Mouse (Mus musculus) embryonic stem cell, embryonic (primary cell): ENCODE measurements around the gene Zfp839.

ENCODE experiments used
- CTCF ChIA-PET, 4 experiments: fragments of 300-600 bp in 2 of 4; fragments of 350-600 bp in 2 of 4; sonication (Branson Sonifier 250); formaldehyde crosslinking; loops; one replicate each; lab custom pipeline; 2022; ENCODE audit warnings: inconsistent platforms in 2 of 4; lab: Charles Lee
- POLR2A ChIA-PET, 4 experiments: fragments of 300-600 bp in 2 of 4; fragments of 350-600 bp in 2 of 4; sonication (Branson Sonifier 250); formaldehyde crosslinking; loops; one replicate each; lab custom pipeline; 2022; ENCODE audit warnings: antibody characterized with exemption in 4 of 4, inconsistent platforms in 1 of 4; lab: Charles Lee

Gene Zfp839

DNA sequence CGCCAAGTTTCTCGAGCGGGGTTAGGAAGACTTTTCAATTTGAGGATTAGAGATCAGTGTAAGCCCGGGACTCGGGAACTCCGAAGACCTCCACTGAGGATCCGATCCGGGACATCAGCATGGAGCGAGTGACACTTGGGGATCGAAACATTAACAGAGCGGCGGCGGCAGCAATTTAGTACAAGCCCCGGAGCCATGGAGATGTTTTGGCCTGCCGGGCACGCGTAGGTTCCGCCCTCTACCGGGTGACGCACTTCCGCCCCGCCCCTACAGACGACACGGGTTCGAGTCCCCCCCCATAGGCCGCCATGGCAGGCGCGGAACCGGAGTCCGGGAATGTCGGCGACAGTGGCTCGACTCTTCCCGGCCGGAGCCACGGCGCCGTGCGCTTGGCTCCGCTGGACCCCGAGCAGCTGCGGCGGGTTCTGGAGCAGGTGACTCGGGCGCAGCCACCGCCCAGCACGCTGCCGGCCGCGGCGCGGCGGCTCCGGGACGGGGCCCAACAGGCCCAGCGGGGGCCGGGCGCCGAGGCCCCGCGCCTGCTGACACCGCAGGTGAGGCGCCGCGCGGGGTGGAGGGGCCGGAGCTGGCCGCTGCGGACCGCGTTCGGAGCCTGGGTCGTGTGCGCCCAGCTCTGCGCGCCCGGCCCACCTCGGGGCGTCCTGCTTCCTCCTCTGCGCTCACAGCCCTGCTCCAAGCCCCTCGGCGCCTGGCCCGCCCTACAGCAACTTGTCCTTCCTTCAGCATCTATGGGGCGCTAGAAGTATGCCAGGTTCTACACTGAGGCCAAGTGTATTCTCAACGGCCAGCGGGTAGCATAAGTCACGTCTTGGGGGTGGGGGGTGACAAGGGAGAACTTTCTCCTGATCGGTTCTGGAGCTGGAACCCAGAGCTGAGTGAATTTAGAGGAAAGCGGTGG is at the start of gene Zfp839:
TSS of gene Zfp839 (plus strand) at position 244 of the 919 bp plus-strand sequence.
- ChIA-PET POLR2A (interaction anchor here (0.8 to 6.4 kb wide), 30 partner anchors 9 to 433 kb away, joined by 3 to 41 read pairs (median 3); partner anchors contain the start of gene Hsp90aa1 (in 1 of the 4)), CTCF (interaction anchor here in 3 of 4 experiments (1.0 to 2.0 kb wide), 5 partner anchors 12 to 176 kb away, joined by 3 to 7 read pairs (median 3); no protein-coding TSS in a partner anchor)

DNA sequence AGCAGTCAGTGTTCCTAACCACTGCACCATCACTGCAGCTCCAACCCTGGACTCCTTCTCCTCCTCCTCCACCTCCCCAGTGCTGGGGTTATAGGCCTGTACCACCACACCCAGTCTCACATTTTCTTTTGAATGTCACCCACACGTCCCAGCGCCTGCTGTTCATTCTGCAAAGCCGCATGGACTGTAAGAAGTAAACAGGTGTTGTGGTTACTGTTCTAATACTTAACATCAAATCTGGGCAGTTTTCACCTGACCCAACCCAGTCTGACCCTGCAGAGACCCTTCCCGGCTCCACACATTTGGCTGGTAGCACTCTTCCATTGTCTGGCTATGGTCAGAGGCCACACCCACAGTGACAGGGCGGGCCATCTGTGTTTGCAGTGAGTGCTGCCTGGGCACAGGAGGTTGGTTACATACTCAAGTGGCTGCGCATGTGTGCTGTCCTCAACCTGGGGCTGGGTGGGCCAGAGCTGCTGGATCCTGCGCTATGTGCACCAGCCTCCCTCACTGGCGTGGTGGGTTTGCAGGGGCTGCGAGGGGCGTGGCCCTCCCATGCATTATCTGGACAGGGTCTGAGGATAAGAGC is 48.1 kb upstream of the Zfp839 start:
- CTCF ChIA-PET = interaction anchor here in 2 of 4 experiments (1.1 to 2.5 kb wide), 5 partner anchors 9 to 383 kb away, joined by 3 to 9 read pairs (median 4); no protein-coding TSS in a partner anchor
- POLR2A ChIA-PET = interaction anchor here (0.5 to 5.6 kb wide), 20 partner anchors 8 to 191 kb away, joined by 3 to 31 read pairs (median 4); partner anchors contain the start of gene Wdr20 (in 3 of the 4)

DNA sequence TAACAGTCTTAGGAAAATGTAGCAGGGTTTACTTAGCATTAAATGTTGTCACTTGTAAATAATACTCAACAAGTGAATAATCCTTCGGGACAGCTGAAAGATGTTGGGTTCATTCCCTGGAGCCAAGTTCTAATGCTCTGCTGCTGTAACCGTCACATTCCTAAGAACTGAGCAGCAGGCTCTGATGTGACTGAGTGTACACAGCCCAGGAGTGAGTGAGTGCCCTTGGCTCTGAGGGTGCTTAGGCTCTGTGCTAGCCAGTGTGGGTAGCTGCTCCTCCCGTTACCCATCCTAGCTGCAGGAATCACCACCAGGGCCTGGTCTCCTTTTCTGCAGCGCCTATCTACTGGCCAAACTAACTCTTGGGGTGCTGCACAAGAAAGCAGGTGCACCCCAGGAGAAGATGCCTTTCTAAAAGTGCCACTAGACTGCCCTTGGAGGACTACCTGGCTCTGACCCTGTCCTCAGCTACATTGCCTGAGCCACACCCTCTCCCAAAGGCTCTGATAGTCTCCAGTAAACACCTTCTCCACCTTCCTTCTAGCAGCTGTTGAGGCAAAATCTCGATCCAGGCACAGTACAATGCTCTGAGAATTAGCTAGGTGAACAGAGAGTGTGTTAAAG is 47.3 kb upstream of the Zfp839 start:
- ChIA-PET CTCF (interaction anchor here in 2 of 4 experiments (1.1 to 2.5 kb wide), 5 partner anchors 10 to 384 kb away, joined by 3 to 9 read pairs (median 4); no protein-coding TSS in a partner anchor), POLR2A (interaction anchor here (0.5 to 5.6 kb wide), 20 partner anchors 10 to 385 kb away, joined by 3 to 31 read pairs (median 4); partner anchors contain the start of gene Wdr20 (in 2 of the 4))

DNA sequence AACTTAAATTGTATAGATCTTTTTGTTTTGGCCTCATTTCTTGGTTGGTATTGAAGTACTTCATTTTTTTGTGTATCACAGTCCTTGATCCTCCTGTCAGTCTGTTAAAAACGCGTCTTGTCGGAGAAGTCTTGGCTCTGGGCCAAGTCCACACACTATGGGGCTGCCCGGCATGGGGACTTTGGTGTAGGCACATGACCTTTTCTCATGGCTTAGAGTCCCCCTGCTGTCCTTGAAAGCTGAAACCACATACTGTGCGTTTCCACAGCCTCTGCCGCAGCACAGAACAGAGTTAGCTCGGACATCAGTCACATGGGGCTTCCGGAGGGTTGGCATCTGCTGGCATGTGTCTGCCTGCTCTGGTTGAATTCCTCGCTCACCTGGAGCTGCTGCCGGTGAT is 45.8 kb upstream of the Zfp839 start:
- ChIA-PET POLR2A (interaction anchor here (0.5 to 5.6 kb wide), 23 partner anchors 11 to 309 kb away, joined by 3 to 31 read pairs (median 4); partner anchors contain the start of gene Wdr20 (in 1 of the 4)), CTCF (interaction anchor here in 2 of 4 experiments (0.6 to 1.0 kb wide), 8 partner anchors 19 to 130 kb away, joined by 3 to 7 read pairs (median 4); no protein-coding TSS in a partner anchor)

DNA sequence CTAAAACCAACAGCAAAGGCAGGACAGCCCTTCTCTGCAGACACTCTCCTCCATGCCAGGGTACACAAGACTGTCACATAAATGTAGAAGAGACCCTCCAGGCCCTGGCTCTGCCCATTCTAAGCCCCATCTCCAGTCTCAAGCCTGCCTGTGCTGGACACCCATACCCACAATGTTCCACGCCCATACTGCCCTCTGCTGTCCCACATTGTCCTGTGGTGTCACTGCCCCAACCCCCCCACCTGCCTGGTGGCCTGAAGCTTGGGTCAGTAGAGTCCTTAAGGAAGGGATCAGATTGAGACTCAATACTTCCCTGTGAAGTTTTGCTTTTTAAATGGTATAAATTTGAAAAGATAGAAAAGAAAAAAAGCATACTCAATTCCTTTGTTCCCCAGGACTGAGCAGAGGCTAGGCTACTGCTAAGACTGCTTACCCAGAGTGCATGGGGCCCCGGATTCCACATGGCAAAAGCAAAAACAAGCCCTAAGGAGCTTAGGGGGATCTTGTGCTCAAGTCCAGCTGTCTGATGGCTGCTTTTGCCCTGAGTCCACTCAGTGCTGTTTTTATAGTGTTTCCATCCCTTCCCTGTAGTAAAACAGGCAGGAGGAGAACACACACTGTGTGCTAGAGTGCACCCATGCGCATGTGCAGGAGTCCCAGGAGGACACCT is 43.6 kb upstream of the Zfp839 start:
- ChIA-PET CTCF (no interaction called here), POLR2A (interaction anchor here in 3 of 4 experiments (0.8 to 5.6 kb wide), 11 partner anchors 10 to 233 kb away, joined by 3 to 31 read pairs (median 3); partner anchors contain the start of genes Wdr20 (in 2 of the 3) and Rcor1 (in 1 of the 3))

DNA sequence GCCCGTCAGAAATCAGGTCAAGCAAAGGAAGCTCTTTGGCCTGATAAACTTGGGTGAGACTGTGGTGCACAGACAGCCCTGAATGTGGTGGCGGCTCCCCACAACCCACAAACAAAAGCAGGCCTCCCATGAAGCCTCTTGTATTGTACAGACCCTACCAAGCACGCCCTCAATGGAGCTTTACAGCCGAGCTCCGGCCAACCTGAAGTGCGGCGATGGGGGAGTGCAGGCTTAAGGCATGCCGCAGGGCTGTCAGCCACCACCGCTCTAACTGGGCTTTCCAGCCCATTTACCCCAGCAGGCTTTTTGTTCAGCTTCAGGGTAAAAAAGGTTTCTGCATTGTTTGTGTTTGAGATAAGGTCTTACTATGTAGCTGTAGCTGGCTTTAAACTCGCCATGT is 41.6 kb upstream of the Zfp839 start:
- CTCF ChIA-PET = interaction anchor here in 2 of 4 experiments (0.6 to 2.1 kb wide), 5 partner anchors 9 to 30 kb away, joined by 3 to 4 read pairs (median 3); no protein-coding TSS in a partner anchor
- POLR2A ChIA-PET = interaction anchor here (0.9 to 3.5 kb wide), 24 partner anchors 9 to 181 kb away, joined by 3 to 11 read pairs (median 4); partner anchors contain the start of genes Hsp90aa1 (in 1 of the 4) and Wdr20 (in 1 of the 4)

DNA sequence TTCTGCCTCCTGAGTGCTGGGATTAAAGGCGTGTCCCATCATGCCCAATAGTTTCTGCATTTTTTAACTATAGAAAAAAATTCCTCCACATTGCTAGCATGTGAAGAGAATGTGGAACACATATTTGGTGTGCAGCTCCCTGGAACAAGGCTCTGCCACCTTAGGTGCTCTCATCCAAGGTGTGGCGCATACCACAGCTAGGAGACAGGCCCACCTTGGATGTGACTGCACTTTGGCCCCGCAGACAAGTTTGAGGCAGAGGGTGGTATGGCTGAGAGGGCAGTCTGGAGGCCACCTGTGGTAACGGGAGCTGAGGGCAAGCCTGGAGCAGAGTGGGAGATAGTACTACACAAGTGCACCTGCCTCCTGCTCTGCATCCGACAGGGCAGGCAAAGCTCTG is 41.2 kb upstream of the Zfp839 start:
- ChIA-PET CTCF (interaction anchor here in 2 of 4 experiments (0.8 to 2.1 kb wide), 4 partner anchors 9 to 18 kb away, joined by 3 to 4 read pairs (median 4); no protein-coding TSS in a partner anchor), POLR2A (interaction anchor here (0.9 to 3.5 kb wide), 29 partner anchors 8 to 182 kb away, joined by 3 to 11 read pairs (median 4); partner anchors contain the start of genes Hsp90aa1 (in 1 of the 4), Wdr20 (in 1 of the 4) and Zfp839 (in 1 of the 4))

DNA sequence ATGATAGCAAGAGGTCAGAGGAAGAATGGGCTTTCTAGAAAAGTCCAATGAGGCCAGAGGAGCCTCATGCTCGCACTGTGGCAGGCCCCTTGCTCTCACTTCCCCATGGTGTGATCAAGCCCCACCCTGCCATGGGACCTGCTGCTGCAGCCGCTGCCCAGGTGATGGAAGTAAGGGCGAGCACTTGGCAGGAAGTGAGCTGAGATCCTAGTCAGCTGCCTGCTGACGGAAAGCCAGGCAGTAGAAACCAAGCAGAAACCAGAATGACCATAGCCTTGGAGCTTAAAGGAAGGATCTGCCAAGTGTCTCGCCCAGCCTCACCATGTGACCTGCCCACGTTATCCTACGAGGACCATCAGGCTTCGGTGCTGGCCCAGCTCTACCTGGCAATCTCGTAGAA is 36.9 kb upstream of the Zfp839 start:
- CTCF ChIA-PET = interaction anchor here in 1 of 4 experiments (0.6 kb wide), 1 partner anchor 87 kb away, joined by 11 read pairs; no protein-coding TSS in a partner anchor
- POLR2A ChIA-PET = interaction anchor here in 3 of 4 experiments (0.6 to 1.5 kb wide), 6 partner anchors 18 to 737 kb away, joined by 3 to 4 read pairs (median 4); no protein-coding TSS in a partner anchor

DNA sequence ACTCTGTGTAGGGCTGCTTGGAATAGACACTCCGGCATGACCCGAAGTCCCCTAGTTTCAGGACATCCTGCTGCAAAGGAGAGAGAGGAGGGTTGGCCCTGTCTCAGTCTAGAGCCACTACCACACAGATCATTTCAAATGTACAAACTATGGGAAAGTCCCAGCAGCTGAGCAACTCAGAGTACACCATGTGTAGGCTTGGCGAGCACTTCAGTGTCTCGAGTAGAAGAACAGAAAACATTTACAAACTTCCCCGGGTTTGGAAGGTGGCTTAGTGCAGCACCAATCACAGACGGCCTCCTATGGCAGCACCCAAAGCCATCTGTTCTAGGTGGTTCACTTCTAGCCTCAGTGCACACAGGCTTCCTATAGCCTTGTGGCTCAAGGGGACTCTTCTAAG is 36.4 kb upstream of the Zfp839 start:
- CTCF ChIA-PET = interaction anchor here in 1 of 4 experiments (0.6 kb wide), 1 partner anchor 87 kb away, joined by 11 read pairs; no protein-coding TSS in a partner anchor
- POLR2A ChIA-PET = interaction anchor here in 3 of 4 experiments (0.7 to 1.9 kb wide), 6 partner anchors 12 to 280 kb away, joined by 3 to 5 read pairs (median 3); no protein-coding TSS in a partner anchor

DNA sequence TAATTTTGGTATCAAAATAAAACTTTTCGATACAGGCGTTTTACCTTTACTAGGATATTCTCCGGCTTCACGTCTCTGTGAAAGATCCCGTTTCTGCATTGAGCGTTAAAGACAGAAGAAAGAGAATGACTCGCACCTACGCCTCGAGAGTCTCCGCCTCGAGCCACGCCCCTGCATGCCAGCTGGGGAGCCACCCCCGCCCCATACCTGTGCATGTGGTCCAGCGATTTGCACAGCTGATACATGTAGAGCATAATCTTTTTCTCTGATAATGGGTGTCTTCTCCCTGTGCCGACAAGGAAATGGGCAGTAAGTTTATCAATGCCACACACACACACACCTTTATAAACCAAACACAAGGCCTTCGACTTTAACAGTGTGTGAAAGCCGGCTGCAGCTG is 35.1 kb upstream of the Zfp839 start:
- POLR2A ChIA-PET = interaction anchor here in 3 of 4 experiments (0.6 to 3.1 kb wide), 16 partner anchors 9 to 397 kb away, joined by 3 to 11 read pairs (median 3); partner anchors contain the start of genes Hsp90aa1 (in 1 of the 3) and Wdr20 (in 1 of the 3)
- CTCF ChIA-PET = no interaction called here

DNA sequence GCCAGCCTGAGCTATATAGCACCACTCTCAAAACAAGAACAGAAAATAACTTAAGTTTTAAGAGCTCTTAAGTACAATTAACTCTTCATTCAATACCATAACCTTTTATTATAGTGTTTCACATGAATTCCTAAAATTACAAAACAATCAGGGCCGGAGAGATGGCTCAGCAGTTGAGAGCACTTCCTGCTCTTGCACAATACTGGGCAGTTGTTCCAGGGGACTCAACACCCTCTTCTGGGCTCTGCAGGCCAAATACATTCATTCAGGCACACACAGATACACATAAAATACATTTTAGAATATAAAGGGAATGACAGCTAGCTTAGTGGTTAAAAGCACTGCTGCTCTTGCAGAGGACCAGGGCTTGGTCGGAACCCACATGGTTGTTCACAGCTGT is 33.2 kb upstream of the Zfp839 start:
- CTCF ChIA-PET = interaction anchor here in 1 of 4 experiments (0.6 kb wide), 1 partner anchor 21 kb away, joined by 3 read pairs; no protein-coding TSS in a partner anchor
- POLR2A ChIA-PET = interaction anchor here in 2 of 4 experiments (0.6 to 3.1 kb wide), 6 partner anchors 10 to 264 kb away, joined by 3 to 11 read pairs (median 6); no protein-coding TSS in a partner anchor

DNA sequence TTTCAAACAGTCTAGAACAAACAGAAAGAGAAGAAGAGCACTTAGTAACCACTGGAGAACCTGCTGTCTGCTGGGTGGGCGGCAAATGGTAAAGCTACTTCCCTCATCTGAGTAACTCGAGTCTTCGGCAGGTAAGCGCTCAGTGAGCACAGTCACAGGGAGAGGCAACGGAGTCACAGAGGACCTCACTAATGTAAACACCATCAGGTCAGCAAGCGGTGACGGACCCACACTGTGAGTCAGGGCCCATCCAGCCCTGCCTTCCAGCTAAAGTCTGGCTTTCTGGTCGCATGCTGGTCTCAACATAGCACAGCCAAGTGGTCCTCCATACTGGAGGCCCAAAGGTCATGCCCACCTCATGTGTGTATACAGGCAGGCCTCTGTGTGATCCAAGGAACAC is 30.7 kb upstream of the Zfp839 start:
- POLR2A ChIA-PET = interaction anchor here in 2 of 4 experiments (0.7 to 1.7 kb wide), 12 partner anchors 11 to 116 kb away, joined by 3 to 7 read pairs (median 4); no protein-coding TSS in a partner anchor
- CTCF ChIA-PET = interaction anchor here in 2 of 4 experiments (0.5 to 1.3 kb wide), 2 partner anchors 11 to 35 kb away, joined by 3 to 6 read pairs; no protein-coding TSS in a partner anchor

DNA sequence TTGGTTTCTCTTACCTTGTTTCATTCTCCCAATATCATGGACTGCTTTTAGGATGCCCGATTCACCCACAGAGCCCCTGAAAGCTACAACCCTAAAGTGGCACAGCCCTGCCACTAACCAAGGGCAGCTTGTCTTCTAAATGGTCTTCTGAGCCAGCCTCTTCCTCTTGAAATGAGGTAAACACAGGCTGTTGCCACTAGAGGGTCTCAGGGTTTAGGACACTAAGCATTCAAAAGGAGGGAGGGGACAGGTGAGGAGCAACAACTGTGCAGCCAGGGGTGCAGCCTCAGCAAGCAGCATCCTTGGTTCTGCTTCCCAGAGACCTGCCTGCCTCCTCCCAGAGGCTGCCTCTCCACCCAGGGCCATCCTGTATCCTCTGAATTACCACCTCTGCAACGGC is 28.3 kb upstream of the Zfp839 start:
- ChIA-PET CTCF (interaction anchor here in 3 of 4 experiments (0.6 to 1.4 kb wide), 4 partner anchors 13 to 29 kb away, joined by 3 to 8 read pairs (median 4); no protein-coding TSS in a partner anchor), POLR2A (interaction anchor here in 2 of 4 experiments (0.6 to 1.8 kb wide), 8 partner anchors 8 to 17 kb away, joined by 3 to 10 read pairs (median 4); no protein-coding TSS in a partner anchor)

DNA sequence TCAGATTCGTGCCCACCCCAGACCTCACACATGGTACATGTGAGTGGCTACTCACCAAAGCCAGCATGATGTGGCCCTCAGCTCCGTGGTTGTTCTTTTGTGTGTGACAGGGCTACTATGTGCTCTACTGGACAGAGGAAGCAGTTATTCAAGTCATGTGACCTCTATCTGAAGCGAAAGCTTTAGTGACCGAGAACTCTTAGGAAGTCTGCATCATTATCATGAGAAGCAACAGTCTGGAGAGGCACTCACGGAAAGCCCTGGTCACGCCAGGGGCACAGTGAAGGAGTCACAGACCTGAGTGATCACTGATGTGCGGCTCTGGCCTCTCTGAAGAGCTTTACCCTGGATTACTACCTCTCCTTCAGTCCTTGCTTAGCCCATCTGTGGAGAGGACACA is 27.7 kb upstream of the Zfp839 start:
- ChIA-PET POLR2A (interaction anchor here in 2 of 4 experiments (1.0 to 1.8 kb wide), 4 partner anchors 15 to 61 kb away, joined by 3 to 10 read pairs (median 3); no protein-coding TSS in a partner anchor), CTCF (interaction anchor here in 1 of 4 experiments (1.0 kb wide), 1 partner anchor 21 kb away, joined by 3 read pairs; no protein-coding TSS in a partner anchor)

DNA sequence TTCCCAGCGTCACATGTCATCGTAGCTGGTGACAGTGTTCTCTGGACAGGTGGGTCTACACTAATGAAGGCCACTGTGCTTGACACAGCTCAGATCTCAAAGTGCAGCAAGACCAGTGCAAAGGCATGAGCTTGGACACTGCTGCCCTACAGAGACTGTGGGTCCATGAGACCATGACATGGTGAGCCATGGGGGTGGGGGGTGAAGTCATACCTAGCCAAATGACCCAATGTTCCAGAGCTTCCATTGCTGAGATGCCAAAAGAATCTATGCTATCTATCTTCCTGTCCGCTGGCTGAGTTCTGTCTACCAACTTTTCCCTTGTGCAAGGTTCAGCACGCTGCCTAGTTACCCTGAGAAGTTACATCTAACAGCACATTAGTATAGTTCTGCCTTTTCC is 21.1 kb upstream of the Zfp839 start:
- POLR2A ChIA-PET = interaction anchor here in 3 of 4 experiments (0.6 to 3.7 kb wide), 6 partner anchors 9 to 412 kb away, joined by 3 to 17 read pairs (median 4); no protein-coding TSS in a partner anchor

More for the DNA sequence above, 21.1 kb upstream of the Zfp839 start:
- CTCF ChIA-PET = interaction anchor here in 2 of 4 experiments (0.9 to 1.5 kb wide), 2 partner anchors 9 to 44 kb away, joined by 3 to 5 read pairs; no protein-coding TSS in a partner anchor
